Mouse (Mus musculus) forebrain, embryonic 11.5 days (tissue): Measurements from ENCODE around the gene Ramp1. TPM values are rescaled to one million over a fixed set of nuclear protein-coding genes. Genes with fewer than 3 reads are reported as not detected.
A peak's percentile ranks its signal among the peaks of the same experiment; 100 is the strongest.

ENCODE experiments used
- ATAC-seq: fragments of 200-750 bp; cut with Nextera tagmentation; replicated peaks from 2 replicates; pipeline ENCODE4 v1.8.0; 2017; ENCODE audit warnings: moderate TSS enrichment; ENCODE audit not compliant: low FRiP score
- DNase-seq: peaks from one replicate; pipeline ENCODE4 v3.0.0-alpha.2; 2017; ENCODE audit warnings: low spot score
- H3K27ac ChIP-seq: fragments of 300-500 bp; sonication (generic); 2 replicates; pipeline ENCODE4 v1.5.1; 2014; ENCODE audit warnings: low read depth, low read length
- H3K27me3 ChIP-seq: fragments of 300-500 bp; sonication (generic); 2 replicates; pipeline ENCODE4 v1.6.1; 2014; ENCODE audit warnings: mild to moderate bottlenecking, low read length, mixed read lengths; ENCODE audit not compliant: control insufficient read depth, insufficient read depth
- H3K36me3 ChIP-seq: fragments of 300-500 bp; sonication (generic); 2 replicates; pipeline ENCODE4 v1.6.1; 2014; ENCODE audit warnings: mild to moderate bottlenecking, low read length, moderate library complexity, mixed read lengths; ENCODE audit not compliant: control insufficient read depth, insufficient read depth
- H3K4me1 ChIP-seq: fragments of 300-500 bp; sonication (generic); replicated peaks from 2 replicates; pipeline ENCODE4 v1.6.1; 2014; ENCODE audit warnings: low read length, mixed read lengths; ENCODE audit not compliant: control insufficient read depth, insufficient read depth
- H3K4me2 ChIP-seq: fragments of 300-500 bp; sonication (generic); 2 replicates; pipeline ENCODE4 v1.6.1; 2014; ENCODE audit warnings: low read depth, mild to moderate bottlenecking, low read length, moderate library complexity, mixed read lengths; ENCODE audit not compliant: severe bottlenecking
- H3K4me3 ChIP-seq: fragments of 300-500 bp; sonication (generic); 2 replicates; pipeline ENCODE4 v1.5.1; 2014; ENCODE audit warnings: low read depth, low read length
- H3K9ac ChIP-seq: fragments of 300-500 bp; sonication (generic); 2 replicates; pipeline ENCODE4 v1.6.1; 2014; ENCODE audit warnings: low read length
- H3K9me3 ChIP-seq: fragments of 300-500 bp; sonication (generic); 2 replicates; pipeline ENCODE4 v1.6.1; 2016; ENCODE audit warnings: low read length, mixed read lengths; ENCODE audit not compliant: control insufficient read depth
- WGBS: fragments of 180-500 bp; shearing (Covaris S2); extraction: QIAGEN DNeasy Blood & Tissue Kit; methylation state at CpG from one replicate; pipeline ENCODE4 v1.1.7; 2014; 5-methylcytosine and 5-hydroxymethylcytosine counted together
- polyA plus RNA-seq: library from polyadenylated mRNA; unstranded; fragments of >200 nt; fragmentation: Nextera tagmentation; extraction: Ambion mirVana; gene quantifications from 2 replicates; pipeline ENCODE4 v1.2.1, GENCODE M21; 2014

Gene Ramp1
- polyA plus RNA-seq: 0.12 and 0.41 TPM in 2 replicates

DNA sequence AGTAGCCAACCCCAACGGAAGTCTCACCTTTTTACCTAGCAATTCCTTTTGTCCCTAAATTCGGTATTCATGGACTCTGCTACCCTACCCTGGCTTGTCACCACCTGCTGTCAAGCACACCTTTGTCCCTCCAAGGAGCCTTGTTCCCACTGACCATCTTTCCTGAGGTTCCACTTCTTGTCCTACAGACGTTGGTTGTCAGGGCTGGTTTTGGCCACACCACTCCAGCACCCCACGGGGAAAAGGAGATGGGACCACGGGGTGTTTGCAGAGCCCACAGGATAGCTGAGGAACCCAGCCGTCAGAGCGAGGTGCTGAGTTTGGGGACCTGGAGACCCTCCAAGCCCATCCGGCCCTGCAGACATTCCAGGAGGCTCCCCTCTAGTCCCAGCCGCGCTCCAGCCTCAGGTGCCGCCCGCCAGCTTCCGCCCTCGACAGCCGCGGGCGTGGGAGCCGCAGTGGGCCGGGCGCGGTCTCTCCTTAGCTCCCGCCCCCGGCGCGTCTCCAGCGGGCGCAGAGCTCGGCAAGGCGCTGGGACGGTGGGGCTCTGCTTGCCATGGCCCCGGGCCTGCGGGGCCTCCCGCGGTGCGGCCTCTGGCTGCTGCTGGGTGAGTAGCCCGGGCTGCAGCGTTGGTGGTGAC lies at the start of gene Ramp1:
Ramp1 (plus strand) TSS at position 290 of the 641 bp plus-strand sequence.
- 0 out of 2 replicates have a peak, but pooled peaks cover 2% of the 10 kb centered on the region for H3K4me1 ChIP-seq
- H3K4me3 ChIP-seq: peak within 1 kb of the TSS; percentile 35
- no peak for ATAC-seq
- no peak within 1 kb of the TSS for H3K27ac ChIP-seq
- no peaks in the 10 kb centered on the region for H3K36me3 ChIP-seq
- H3K9me3 ChIP-seq: no peaks in the 10 kb centered on the region
- peak within 1 kb of the TSS; percentile 65 for H3K4me2 ChIP-seq
- DNase-seq: peak; percentile 66
- H3K9ac ChIP-seq: peak within 1 kb of the TSS; percentile 33
- WGBS: 7% methylated on average over 37 of the region's 37 CpGs
- peaks cover 10% of the 10 kb centered on the region; the same call in 1 of the 2 replicates for H3K27me3 ChIP-seq

DNA sequence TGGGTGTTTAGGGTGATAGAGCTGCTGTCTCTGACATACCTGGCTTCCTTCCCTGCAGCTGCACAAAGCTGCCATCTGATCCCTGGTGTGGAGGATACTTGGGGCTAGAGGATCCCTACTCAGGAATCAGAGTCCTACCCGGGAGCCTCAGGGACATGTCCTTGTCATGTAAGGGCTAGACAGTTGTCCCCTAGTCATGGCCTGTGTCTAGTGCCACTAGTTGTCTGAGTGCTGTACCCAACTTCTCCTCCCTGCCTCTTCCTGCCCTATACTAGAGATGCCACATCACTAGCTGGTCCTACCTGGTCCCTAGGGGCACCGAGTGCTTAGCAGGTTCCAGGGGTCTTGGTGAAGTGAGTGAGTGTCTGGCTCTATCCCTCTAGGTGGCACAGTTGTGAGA lies 42.6 kb upstream of the Ramp1 start:
- H3K9ac ChIP-seq: no peak overlapping the region
- ATAC-seq (no peak), DNase-seq (no peak)
- no peaks in the 10 kb centered on the region for H3K9me3 ChIP-seq
- no peak overlapping the region for H3K27ac ChIP-seq
- no peaks in the 10 kb centered on the region for H3K4me1 ChIP-seq
- no peaks in the 10 kb centered on the region for H3K27me3 ChIP-seq
- no peak overlapping the region for H3K4me3 ChIP-seq
- no peaks in the 10 kb centered on the region for H3K36me3 ChIP-seq
- WGBS: 82% methylated on average over 2 of the region's 2 CpGs
- H3K4me2 ChIP-seq: no peak overlapping the region

DNA sequence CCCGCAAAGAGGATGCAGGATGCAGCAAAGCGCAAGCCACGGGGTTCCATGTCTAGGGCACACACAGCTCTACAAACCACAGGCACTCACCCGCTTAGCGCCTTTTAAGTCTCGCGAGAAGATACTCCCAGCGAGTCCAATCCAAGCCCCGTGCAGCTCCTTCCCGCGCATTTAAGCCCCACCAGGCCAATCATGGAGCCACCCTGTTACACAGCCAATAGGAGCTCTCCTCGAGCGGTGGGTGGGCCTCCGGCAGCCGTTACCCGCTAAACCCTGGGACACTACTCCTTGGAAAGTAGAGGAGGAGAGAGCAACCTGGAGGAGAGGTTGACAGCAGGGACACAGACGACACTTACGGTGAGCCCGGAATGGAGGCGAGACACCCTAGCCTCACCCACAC lies 34.8 kb upstream of the Ramp1 start, which contains the start of gene Rbm44:
Rbm44 (plus strand) TSS at position 277 of the 400 bp plus-strand sequence.
- Histone ChIP-seq H3K36me3 (no peaks in the 10 kb centered on the region), H3K4me3 (no peak within 1 kb of the TSS), H3K9ac (no peak within 1 kb of the TSS), H3K4me1 (no peaks in the 10 kb centered on the region), H3K27ac (no peak within 1 kb of the TSS), H3K27me3 (no peaks in the 10 kb centered on the region), H3K9me3 (no peaks in the 10 kb centered on the region), H3K4me2 (no peak within 1 kb of the TSS)
- WGBS: 71% methylated on average over 20 of the region's 20 CpGs
- ATAC-seq (no peak), DNase-seq (no peak)

DNA sequence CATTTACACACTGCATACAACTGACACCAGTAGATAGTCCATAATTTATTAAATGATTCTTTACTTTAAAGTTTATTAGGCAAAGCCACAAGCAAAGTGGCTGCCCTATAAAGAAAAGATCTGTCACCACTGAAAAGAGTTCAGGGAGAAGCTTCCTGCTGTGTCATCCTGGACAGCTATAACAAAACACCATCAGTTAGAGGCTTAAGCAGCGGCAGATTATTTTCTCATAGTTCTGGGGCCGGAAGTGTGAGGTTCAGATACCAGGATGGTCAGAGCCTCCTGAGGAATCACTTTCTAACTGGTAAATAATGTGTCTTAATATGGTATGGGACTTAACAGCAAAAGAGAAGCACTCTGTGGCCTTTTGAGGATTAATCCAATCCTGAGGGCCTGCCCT lies 28.1 kb upstream of the Ramp1 start:
- no peaks in the 10 kb centered on the region for H3K4me1 ChIP-seq
- H3K9me3 ChIP-seq: no peaks in the 10 kb centered on the region
- H3K9ac ChIP-seq: no peak overlapping the region
- H3K4me2 ChIP-seq: no peak overlapping the region
- H3K36me3 ChIP-seq: no peaks in the 10 kb centered on the region
- ATAC-seq (no peak), DNase-seq (no peak)
- no peak overlapping the region for H3K4me3 ChIP-seq
- no peak overlapping the region for H3K27ac ChIP-seq
- 62% methylated on average over 2 of the region's 2 CpGs for whole genome bisulfite sequencing
- no peaks in the 10 kb centered on the region for H3K27me3 ChIP-seq

DNA sequence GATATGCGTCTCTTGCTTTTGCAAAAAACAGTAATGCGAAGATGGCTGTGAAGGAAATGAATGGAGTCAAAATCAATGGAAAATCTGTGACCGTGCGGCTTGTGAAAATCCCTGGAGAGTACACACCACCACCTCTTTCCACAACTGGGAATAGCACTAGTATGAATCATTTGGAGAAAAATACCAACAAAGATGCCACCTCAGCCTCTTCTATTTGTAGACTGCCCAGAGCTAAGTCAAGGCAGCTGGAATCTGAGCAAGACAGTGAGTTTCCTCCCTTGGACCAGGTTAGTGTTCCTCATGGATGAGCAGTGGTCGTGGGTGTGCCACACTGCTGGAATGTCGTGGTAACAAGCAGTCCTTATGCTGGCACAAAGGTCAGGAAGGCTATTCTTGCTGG lies 12.8 kb upstream of the Ramp1 start:
- H3K4me3 ChIP-seq: no peak overlapping the region
- DNase-seq (no peak), ATAC-seq (no peak)
- 83% methylated on average over 6 of the region's 6 CpGs for WGBS
- H3K4me2 ChIP-seq: no peak overlapping the region
- no peaks in the 10 kb centered on the region for H3K36me3 ChIP-seq
- no peaks in the 10 kb centered on the region for H3K4me1 ChIP-seq
- H3K9ac ChIP-seq: no peak overlapping the region
- H3K9me3 ChIP-seq: no peaks in the 10 kb centered on the region
- H3K27me3 ChIP-seq: no peaks in the 10 kb centered on the region
- no peak overlapping the region for H3K27ac ChIP-seq

DNA sequence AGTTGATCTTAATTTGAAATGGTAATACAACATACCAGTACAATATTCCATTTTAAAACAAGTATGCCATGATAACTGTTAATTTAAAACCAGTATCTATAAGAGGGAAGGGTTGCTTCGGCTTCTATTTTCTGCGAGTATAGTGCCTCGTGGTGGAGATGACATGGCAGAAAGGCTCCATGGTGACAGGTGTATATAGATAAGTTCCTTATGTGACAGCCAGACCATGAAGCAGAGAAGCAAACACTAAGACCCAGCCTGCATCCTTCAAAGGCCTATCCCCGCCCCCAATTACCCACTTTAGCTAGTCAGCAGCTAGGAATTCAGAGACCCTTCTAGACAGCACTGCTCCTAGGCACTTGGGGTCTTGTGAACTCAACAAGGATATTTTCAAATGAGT lies 10.5 kb upstream of the Ramp1 start:
- WGBS: 85% methylated on average over 4 of the region's 4 CpGs
- H3K4me2 ChIP-seq: no peak overlapping the region
- H3K27me3 ChIP-seq: no peaks in the 10 kb centered on the region
- DNase-seq (no peak), ATAC-seq (no peak)
- no peaks in the 10 kb centered on the region for H3K36me3 ChIP-seq
- H3K9ac ChIP-seq: no peak overlapping the region
- no peak overlapping the region for H3K4me3 ChIP-seq
- H3K9me3 ChIP-seq: no peaks in the 10 kb centered on the region; the same call in 1 of the 2 replicates
- no peaks in the 10 kb centered on the region for H3K4me1 ChIP-seq
- no peak overlapping the region for H3K27ac ChIP-seq

DNA sequence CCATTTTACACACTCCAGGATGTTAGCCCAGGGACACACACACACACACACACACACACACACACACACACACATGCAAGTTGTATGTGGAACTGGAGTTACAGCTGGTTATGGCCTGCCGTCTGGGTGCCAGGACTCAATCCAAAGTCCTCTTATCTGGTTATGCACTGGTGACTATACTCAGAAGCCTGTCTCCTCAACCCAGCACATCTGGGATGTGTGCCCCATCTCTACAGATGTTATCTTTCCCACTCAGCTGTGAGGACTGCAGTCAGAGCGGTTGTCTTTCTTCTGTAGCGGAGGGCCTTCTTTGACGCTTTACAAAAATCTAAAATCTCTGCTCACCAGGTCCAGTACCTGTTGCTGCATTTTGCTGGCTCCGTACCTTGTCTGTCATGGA lies 4.8 kb upstream of the Ramp1 start:
- ATAC-seq: no peak
- no peak overlapping the region for H3K27ac ChIP-seq
- DNase-seq: no peak
- no peaks in the 10 kb centered on the region for H3K36me3 ChIP-seq
- H3K27me3 ChIP-seq: peaks cover 4% of the 10 kb centered on the region; the same call in 1 of the 2 replicates
- H3K4me3 ChIP-seq: no peak overlapping the region
- H3K4me1 ChIP-seq: no peaks in the 10 kb centered on the region
- H3K4me2 ChIP-seq: no peak overlapping the region
- WGBS: 91% methylated on average over 5 of the region's 5 CpGs
- no peak overlapping the region for H3K9ac ChIP-seq
- no peaks in the 10 kb centered on the region; the same call in 1 of the 2 replicates for H3K9me3 ChIP-seq

DNA sequence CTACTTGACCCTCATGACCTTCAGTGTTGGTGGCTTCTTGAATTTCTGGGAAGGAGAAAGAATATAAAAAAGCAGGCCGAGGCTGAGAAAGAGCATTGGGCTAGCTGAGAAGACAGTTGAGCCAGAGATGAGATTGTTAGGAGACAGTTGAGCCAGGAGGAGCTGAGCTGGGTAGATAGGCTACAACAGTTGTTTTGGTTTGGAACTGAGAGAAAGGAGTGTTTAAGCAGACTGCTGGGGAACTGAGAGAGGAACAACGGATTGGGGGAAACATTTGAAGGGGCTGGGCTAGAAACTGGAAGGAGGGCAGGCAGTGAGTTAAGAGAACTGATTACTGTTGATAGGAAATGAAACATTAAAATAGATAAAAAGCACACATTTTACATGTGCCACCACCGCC lies 3.6 kb upstream of the Ramp1 start:
- Histone ChIP-seq H3K4me3 (no peak overlapping the region), H3K9ac (no peak overlapping the region), H3K9me3 (no peaks in the 10 kb centered on the region; the same call in 1 of the 2 replicates), H3K4me1 (0 out of 2 replicates have a peak, but pooled peaks cover 2% of the 10 kb centered on the region), H3K27me3 (peaks cover 10% of the 10 kb centered on the region; the same call in 1 of the 2 replicates), H3K27ac (no peak overlapping the region), H3K4me2 (no peak overlapping the region), H3K36me3 (no peaks in the 10 kb centered on the region)
- WGBS: 67% methylated on average over 3 of the region's 3 CpGs
- ATAC-seq (no peak), DNase-seq (no peak)

DNA sequence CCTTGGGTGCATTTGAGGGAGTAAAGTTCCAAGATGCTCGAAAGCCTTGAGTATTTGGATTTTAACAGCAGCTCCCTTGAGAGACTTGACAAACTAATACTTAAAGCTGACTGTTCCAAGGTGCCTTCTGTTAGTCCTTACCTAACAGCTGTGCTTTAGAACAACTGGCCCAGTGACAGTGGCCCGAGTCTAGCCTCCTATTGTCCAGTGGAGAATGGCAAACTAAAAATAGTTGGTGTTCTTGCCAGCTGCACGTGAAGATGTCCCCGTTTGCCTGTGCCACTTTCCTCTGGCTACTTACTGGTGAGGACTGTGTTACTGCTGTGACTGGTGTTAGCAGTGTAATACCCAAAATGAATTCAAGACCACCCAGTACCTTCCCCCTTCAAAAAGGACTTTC lies 2.8 kb upstream of the Ramp1 start:
- WGBS: 85% methylated on average over 4 of the region's 4 CpGs
- Histone ChIP-seq H3K27ac (no peak overlapping the region), H3K4me2 (no peak overlapping the region), H3K4me1 (0 out of 2 replicates have a peak, but pooled peaks cover 2% of the 10 kb centered on the region), H3K9ac (no peak overlapping the region), H3K36me3 (no peaks in the 10 kb centered on the region), H3K4me3 (no peak overlapping the region), H3K27me3 (peaks cover 10% of the 10 kb centered on the region; the same call in 1 of the 2 replicates), H3K9me3 (no peaks in the 10 kb centered on the region; the same call in 1 of the 2 replicates)
- no peak for DNase-seq
- no peak for ATAC-seq
